Mouse (Mus musculus): ENCODE measurements at regions not wholly inside any gene's neighbourhood (a gene's known extent, or its start where the extent isn't known, plus 50 kb on each side); places are given as distances from the start of the nearest gene placed in this dataset.

- 74% methylated on average over 6 of the region's 6 CpGs for WGBS
- no peak for TF ChIP-seq POLR2A (IDR thresholded peaks at IDR 0.05; ENCODE audit: low read depth, low read length)
- no peak for TF ChIP-seq CTCF (conservative IDR thresholded peaks at IDR 0.05; ENCODE audit: insufficient read depth, insufficient read length, low read depth, low read length)
- Histone ChIP-seq H3K27me3 (replicated peaks; ENCODE audit: control insufficient read depth, insufficient read depth, low read length) (no peaks in the 10 kb centered on the region), H3K4me1 (ENCODE audit: control insufficient read depth, insufficient read depth, low read length) (peaks cover 2% of the 10 kb centered on the region; the same call in 1 of the 2 replicates), H3K36me3 (ENCODE audit: control insufficient read depth, insufficient read depth, low read length) (no peaks in the 10 kb centered on the region), H3K4me3 (ENCODE audit: insufficient read depth, low read depth, low read length) (no peak overlapping the region), H3K27ac (ENCODE audit: insufficient read depth, low read depth, low read length) (peak overlapping the region; percentile 16)
- DNase-seq, result no peak
Observed at GRCm38 (mm10) chr14:120721593-120722461, 189.2 kb upstream of the Ipo5 start.

GRCm38 (mm10) chr14:120722546-120723112 is 188.4 kb upstream of the Ipo5 start:
- Histone ChIP-seq H3K27me3 (replicated peaks; ENCODE audit: control insufficient read depth, insufficient read depth, low read length) (no peaks in the 10 kb centered on the region), H3K4me3 (ENCODE audit: insufficient read depth, low read depth, low read length) (no peak overlapping the region), H3K36me3 (ENCODE audit: control insufficient read depth, insufficient read depth, low read length) (no peaks in the 10 kb centered on the region), H3K4me1 (ENCODE audit: control insufficient read depth, insufficient read depth, low read length) (peaks cover 2% of the 10 kb centered on the region; the same call in 1 of the 2 replicates), H3K27ac (ENCODE audit: insufficient read depth, low read depth, low read length) (peak overlapping the region; percentile 50)
- TF ChIP-seq CTCF (conservative IDR thresholded peaks at IDR 0.05; ENCODE audit: insufficient read depth, insufficient read length, low read depth, low read length) (no peak), POLR2A (IDR thresholded peaks at IDR 0.05; ENCODE audit: low read depth, low read length) (no peak)
- DNase-seq, result peak; percentile 57
- 47% methylated on average over 6 of the region's 6 CpGs for WGBS

- TF ChIP-seq POLR2A (IDR thresholded peaks at IDR 0.05; ENCODE audit: low read depth, low read length), result no peak
- no peak for TF ChIP-seq CTCF (conservative IDR thresholded peaks at IDR 0.05; ENCODE audit: insufficient read depth, insufficient read length, low read depth, low read length)
- DNase-seq, result no peak
- Histone ChIP-seq H3K27me3 (replicated peaks; ENCODE audit: control insufficient read depth, insufficient read depth, low read length) (no peaks in the 10 kb centered on the region), H3K4me3 (ENCODE audit: insufficient read depth, low read depth, low read length) (no peak overlapping the region), H3K27ac (ENCODE audit: insufficient read depth, low read depth, low read length) (no peak overlapping the region), H3K4me1 (ENCODE audit: control insufficient read depth, insufficient read depth, low read length) (no peaks in the 10 kb centered on the region), H3K36me3 (ENCODE audit: control insufficient read depth, insufficient read depth, low read length) (no peaks in the 10 kb centered on the region)
- 88% methylated on average over 10 of the region's 10 CpGs for WGBS
Observed at GRCm38 (mm10) chr14:120728107-120728506, 182.9 kb upstream of the Ipo5 start.

GRCm38 (mm10) chr14:120730226-120730625 is 180.8 kb upstream of the Ipo5 start:
- 37% methylated on average over 3 of the region's 3 CpGs for WGBS
- H3K27ac ChIP-seq (ENCODE audit: insufficient read depth, low read depth, low read length), result no peak overlapping the region
- no peak for TF ChIP-seq CTCF (conservative IDR thresholded peaks at IDR 0.05; ENCODE audit: insufficient read depth, insufficient read length, low read depth, low read length)
- no peak for TF ChIP-seq POLR2A (IDR thresholded peaks at IDR 0.05; ENCODE audit: low read depth, low read length)
- no peaks in the 10 kb centered on the region for H3K27me3 ChIP-seq (replicated peaks; ENCODE audit: control insufficient read depth, insufficient read depth, low read length)
- no peak overlapping the region for H3K4me3 ChIP-seq (ENCODE audit: insufficient read depth, low read depth, low read length)
- no peak for DNase-seq
- no peaks in the 10 kb centered on the region for H3K36me3 ChIP-seq (ENCODE audit: control insufficient read depth, insufficient read depth, low read length)
- no peaks in the 10 kb centered on the region for H3K4me1 ChIP-seq (ENCODE audit: control insufficient read depth, insufficient read depth, low read length)

GRCm38 (mm10) chr14:120731679-120732281 is 179.2 kb upstream of the Ipo5 start:
- Histone ChIP-seq H3K4me3 (ENCODE audit: insufficient read depth, low read depth, low read length) (no peak overlapping the region), H3K36me3 (ENCODE audit: control insufficient read depth, insufficient read depth, low read length) (no peaks in the 10 kb centered on the region), H3K4me1 (ENCODE audit: control insufficient read depth, insufficient read depth, low read length) (no peaks in the 10 kb centered on the region), H3K27me3 (replicated peaks; ENCODE audit: control insufficient read depth, insufficient read depth, low read length) (no peaks in the 10 kb centered on the region), H3K27ac (ENCODE audit: insufficient read depth, low read depth, low read length) (no peak overlapping the region)
- no peak for DNase-seq
- no peak for TF ChIP-seq POLR2A (IDR thresholded peaks at IDR 0.05; ENCODE audit: low read depth, low read length)
- TF ChIP-seq CTCF (conservative IDR thresholded peaks at IDR 0.05; ENCODE audit: insufficient read depth, insufficient read length, low read depth, low read length), result no peak
- WGBS, result 75% methylated on average over 7 of the region's 7 CpGs

- Histone ChIP-seq H3K27ac (ENCODE audit: insufficient read depth, low read depth, low read length) (no peak overlapping the region), H3K36me3 (ENCODE audit: control insufficient read depth, insufficient read depth, low read length) (no peaks in the 10 kb centered on the region), H3K4me1 (ENCODE audit: control insufficient read depth, insufficient read depth, low read length) (no peaks in the 10 kb centered on the region), H3K4me3 (ENCODE audit: insufficient read depth, low read depth, low read length) (no peak overlapping the region), H3K27me3 (replicated peaks; ENCODE audit: control insufficient read depth, insufficient read depth, low read length) (no peaks in the 10 kb centered on the region)
- no peak for DNase-seq
- TF ChIP-seq POLR2A (IDR thresholded peaks at IDR 0.05; ENCODE audit: low read depth, low read length) (no peak), CTCF (conservative IDR thresholded peaks at IDR 0.05; ENCODE audit: insufficient read depth, insufficient read length, low read depth, low read length) (no peak)
- 82% methylated on average over 15 of the region's 15 CpGs for WGBS
Observed at GRCm38 (mm10) chr14:120732400-120733138, 178.5 kb upstream of the Ipo5 start.

Data from kidney, adult 2 months (tissue).